Mouse (Mus musculus): ENCODE results near the gene Nlrp4a.
"Not testable (repeated sequence)": the region's sequence is repeated elsewhere in the genome, so short reads cannot be mapped to it uniquely, and the experiment has no call there.

Gene Nlrp4a

GRCm38 (mm10) chr7:26434813-26435212 is at the start of gene Nlrp4a:
Gene Nlrp4a (plus strand): TSS chr7:26435113.
- no peak for DNase-seq (ENCODE audit: low spot score in 2 of 2)

GRCm38 (mm10) chr7:26386691-26387090 is 48.2 kb upstream of the Nlrp4a start:
- not testable (repeated sequence) for DNase-seq (ENCODE audit: low spot score in 2 of 2)

- DNase-seq (ENCODE audit: low spot score in 2 of 2) = not testable (repeated sequence)
Measured at GRCm38 (mm10) chr7:26391137-26391536, 43.8 kb upstream of the Nlrp4a start.

GRCm38 (mm10) chr7:26391811-26392210 is 43.1 kb upstream of the Nlrp4a start:
- DNase-seq (ENCODE audit: low spot score in 2 of 2) = not testable (repeated sequence)

DNA sequence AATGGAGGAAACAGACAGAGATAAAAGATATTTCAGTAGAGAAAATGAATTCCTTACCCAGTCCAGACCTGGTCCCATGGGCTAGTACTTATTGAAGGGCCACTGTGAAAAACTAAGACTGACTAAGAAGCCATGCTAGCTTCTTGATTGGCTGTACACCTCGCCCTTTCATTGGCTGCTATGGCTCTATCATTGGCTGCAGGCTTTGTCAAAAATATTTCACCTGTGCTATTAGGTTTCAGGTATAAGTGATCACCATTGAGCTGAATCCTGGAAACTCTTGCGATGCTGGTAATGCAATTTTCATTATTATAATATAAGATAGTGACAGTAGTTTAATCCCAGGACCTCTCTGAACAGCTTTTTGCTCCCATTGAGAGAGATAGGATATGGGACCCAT is 31.3 kb upstream of the Nlrp4a start, which contains the start of gene Nlrp9c:
Gene Nlrp9c (minus strand): TSS at position 101 of the 400 bp plus-strand sequence.
- DNase-seq (ENCODE audit: low spot score in 2 of 2) = not testable (repeated sequence)

- no peak for DNase-seq (ENCODE audit: low spot score in 2 of 2)
Measured at GRCm38 (mm10) chr7:26476690-26477089, 41.8 kb downstream of the Nlrp4a start.

GRCm38 (mm10) chr7:26489514-26489913 is 54.6 kb downstream of the Nlrp4a start:
- DNase-seq (ENCODE audit: low spot score in 2 of 2) = not testable (repeated sequence)
